Mouse (Mus musculus) hindbrain, embryonic 15.5 days (tissue): ENCODE results near the gene Gm42742. TPM values are rescaled to one million over a fixed set of nuclear protein-coding genes. Genes with fewer than 3 reads are reported as not detected.

Experiments
- ATAC-seq: fragments of 200-750 bp; cut with Nextera tagmentation; 2 replicates; pipeline ENCODE4 v1.8.0; 2017; ENCODE audit warnings: low read depth, moderate number of reproducible peaks, moderate TSS enrichment; ENCODE audit not compliant: low FRiP score
- H3K27ac ChIP-seq: fragments of 300-500 bp; sonication (generic); replicated peaks from 2 replicates; pipeline ENCODE4 v1.5.1; 2015; ENCODE audit warnings: mild to moderate bottlenecking, inconsistent platforms
- H3K27me3 ChIP-seq: fragments of 300-500 bp; sonication (generic); 2 replicates; pipeline ENCODE4 v1.6.1; 2015; ENCODE audit warnings: control low read depth, inconsistent platforms
- H3K36me3 ChIP-seq: fragments of 300-500 bp; sonication (generic); 2 replicates; pipeline ENCODE4 v1.6.1; 2015; ENCODE audit warnings: control low read depth, inconsistent platforms
- H3K4me1 ChIP-seq: fragments of 300-500 bp; sonication (generic); replicated peaks from 2 replicates; pipeline ENCODE4 v1.6.1; 2015; ENCODE audit warnings: control low read depth, inconsistent platforms
- H3K4me2 ChIP-seq: fragments of 300-500 bp; sonication (generic); 2 replicates; pipeline ENCODE4 v1.6.1; 2015; ENCODE audit warnings: moderate library complexity, mild to moderate bottlenecking, inconsistent platforms
- H3K4me3 ChIP-seq: fragments of 300-500 bp; sonication (generic); 2 replicates; pipeline ENCODE4 v1.5.1; 2015; ENCODE audit warnings: mild to moderate bottlenecking, inconsistent platforms
- H3K9ac ChIP-seq: fragments of 300-500 bp; sonication (generic); 2 replicates; pipeline ENCODE4 v1.6.1; 2015; ENCODE audit warnings: inconsistent platforms
- H3K9me3 ChIP-seq: fragments of 300-500 bp; sonication (generic); 2 replicates; pipeline ENCODE4 v1.6.1; 2016; ENCODE audit warnings: control low read depth, inconsistent platforms
- WGBS: fragments of 180-500 bp; shearing (Covaris S2); methylation state at CpG from one replicate; pipeline ENCODE4 v1.1.7; 2015; 5-methylcytosine and 5-hydroxymethylcytosine counted together
- polyA plus RNA-seq: library from polyadenylated mRNA; unstranded; fragments of >200 nt; fragmentation: Nextera tagmentation; extraction: Ambion mirVana; gene quantifications from 2 replicates; pipeline ENCODE4 v1.2.1, GENCODE M21; 2015

The Gm42742 gene
- polyA plus RNA-seq, 1 experiment from 2014 or later, result 77.5 TPM

- Histone ChIP-seq H3K4me2 (peak overlapping the region; percentile 89), H3K4me3 (peak overlapping the region; percentile 74), H3K27ac (peak overlapping the region; percentile 98), H3K9ac (peak overlapping the region; percentile 89), H3K27me3 (no peaks in the 10 kb centered on the region), H3K36me3 (peaks cover 14% of the 10 kb centered on the region), H3K9me3 (no peaks in the 10 kb centered on the region), H3K4me1 (peaks cover 54% of the 10 kb centered on the region)
- under 1% methylated on average over 43 of the region's 65 CpGs for WGBS
- ATAC-seq, result no peak
Observed at GRCm38 (mm10) chr7:127025556-127026160, 4.8 kb upstream of the Gm42742 start.

DNA sequence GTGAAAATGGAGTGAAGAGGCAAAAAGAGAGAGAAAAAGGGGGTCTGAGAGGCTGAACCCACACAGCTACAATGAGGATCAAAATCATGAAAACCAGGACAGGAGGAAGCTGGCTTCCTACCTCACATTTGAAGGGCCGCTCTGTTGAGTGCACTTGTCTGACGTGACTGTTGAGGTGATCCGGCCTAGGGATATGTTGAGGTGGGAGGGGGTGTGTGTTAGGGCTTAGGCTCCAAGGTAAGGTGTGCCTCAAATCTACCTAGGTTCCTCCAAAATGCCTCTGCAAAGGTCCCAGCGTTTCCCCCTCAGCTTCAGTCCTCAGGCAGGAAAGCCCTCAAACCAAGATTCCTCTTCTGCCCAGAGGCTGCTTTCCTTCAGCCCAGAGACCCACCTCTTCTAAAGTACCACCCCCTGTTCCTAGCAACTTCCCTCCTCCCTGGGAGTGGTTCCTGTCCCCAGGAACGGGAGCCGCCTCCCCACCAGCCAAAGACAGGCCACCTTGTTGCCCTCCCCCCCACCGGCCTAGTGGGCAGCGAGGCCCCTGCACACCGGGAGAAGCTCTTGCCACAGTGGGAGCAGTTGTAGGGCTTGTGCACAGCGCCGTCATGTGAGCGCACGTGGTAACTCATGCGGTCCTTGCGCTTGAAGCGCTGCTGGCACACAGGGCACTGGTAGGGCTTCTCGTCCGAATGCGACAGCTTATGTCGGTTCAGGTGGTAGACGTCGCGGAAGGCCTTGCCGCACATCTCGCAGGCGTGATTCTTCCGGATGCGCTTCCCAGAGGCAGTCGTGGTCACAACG lies 4.1 kb upstream of the Gm42742 start:
- WGBS, result under 1% methylated on average over 30 of the region's 30 CpGs
- H3K4me2 ChIP-seq, result peak overlapping the region; percentile 89
- H3K27ac ChIP-seq, result peak overlapping the region; percentile 98
- H3K27me3 ChIP-seq, result no peaks in the 10 kb centered on the region
- peaks cover 61% of the 10 kb centered on the region for H3K4me1 ChIP-seq
- no peaks in the 10 kb centered on the region for H3K9me3 ChIP-seq
- H3K36me3 ChIP-seq, result peaks cover 14% of the 10 kb centered on the region
- H3K4me3 ChIP-seq, result peak overlapping the region; percentile 74
- peak; percentile 24 for ATAC-seq
- H3K9ac ChIP-seq, result peak overlapping the region; percentile 89

GRCm38 (mm10) chr7:127023896-127024690 lies 3.2 kb upstream of the Gm42742 start:
- 22% methylated on average over 19 of the region's 19 CpGs for WGBS
- H3K36me3 ChIP-seq, result peaks cover 14% of the 10 kb centered on the region
- peak overlapping the region; percentile 89 for H3K9ac ChIP-seq
- no peaks in the 10 kb centered on the region for H3K27me3 ChIP-seq
- H3K4me3 ChIP-seq, result peak overlapping the region; percentile 74
- ATAC-seq, result no peak
- no peaks in the 10 kb centered on the region for H3K9me3 ChIP-seq
- H3K4me1 ChIP-seq, result peaks cover 70% of the 10 kb centered on the region
- peak overlapping the region; percentile 89 for H3K4me2 ChIP-seq
- peak overlapping the region; percentile 98 for H3K27ac ChIP-seq

DNA sequence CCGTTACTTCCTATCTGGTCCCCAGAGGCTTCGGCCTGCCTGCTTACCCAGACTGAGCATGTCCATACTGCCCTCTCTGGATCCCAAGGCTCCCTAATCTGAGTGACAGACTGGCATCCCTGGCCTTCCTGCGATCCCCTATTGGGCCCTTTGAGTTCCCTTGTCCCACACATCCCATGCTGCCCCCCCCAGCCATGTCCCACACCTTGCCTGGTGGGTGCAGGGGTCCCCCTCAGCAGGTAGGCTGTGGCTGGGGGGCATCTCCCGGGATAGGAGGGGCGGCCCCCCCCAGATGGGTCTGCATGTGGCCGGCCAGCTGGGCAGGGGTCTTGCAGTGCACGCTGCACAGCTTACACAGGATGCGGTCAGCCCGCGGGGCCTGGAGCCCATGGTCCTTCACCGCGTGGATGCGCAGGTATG lies 2.4 kb upstream of the Gm42742 start:
- Histone ChIP-seq H3K9ac (peak overlapping the region; percentile 89), H3K9me3 (no peaks in the 10 kb centered on the region), H3K4me1 (peaks cover 74% of the 10 kb centered on the region), H3K4me3 (peak overlapping the region; percentile 74), H3K27me3 (no peaks in the 10 kb centered on the region), H3K4me2 (peak overlapping the region; percentile 89), H3K27ac (peak overlapping the region; percentile 18; the same call in 1 of the 2 replicates), H3K36me3 (peaks cover 14% of the 10 kb centered on the region)
- ATAC-seq, result no peak
- 79% methylated on average over 13 of the region's 13 CpGs for WGBS

- peak overlapping the region; percentile 74; the same call in 1 of the 2 replicates for H3K4me3 ChIP-seq
- H3K4me2 ChIP-seq, result peak overlapping the region; percentile 89
- peak overlapping the region; percentile 18; the same call in 1 of the 2 replicates for H3K27ac ChIP-seq
- H3K9me3 ChIP-seq, result no peaks in the 10 kb centered on the region
- peaks cover 74% of the 10 kb centered on the region for H3K4me1 ChIP-seq
- H3K9ac ChIP-seq, result peak overlapping the region; percentile 89
- no peaks in the 10 kb centered on the region for H3K27me3 ChIP-seq
- peaks cover 14% of the 10 kb centered on the region for H3K36me3 ChIP-seq
- ATAC-seq, result no peak
- WGBS, result 79% methylated on average over 7 of the region's 7 CpGs
Observed at GRCm38 (mm10) chr7:127022528-127023271, 1.8 kb upstream of the Gm42742 start.

- WGBS, result 36% methylated on average over 5 of the region's 5 CpGs
Observed at GRCm38 (mm10) chr7:127021563-127022527, 948 bp upstream of the Gm42742 start.

GRCm38 (mm10) chr7:127020491-127020890 lies 406 bp downstream of the Gm42742 start:
- peaks cover 84% of the 10 kb centered on the region for H3K4me1 ChIP-seq
- peak overlapping the region; percentile 74 for H3K9ac ChIP-seq
- peak overlapping the region; percentile 84 for H3K4me2 ChIP-seq
- H3K27me3 ChIP-seq, result no peaks in the 10 kb centered on the region
- peak overlapping the region; percentile 81 for H3K27ac ChIP-seq
- H3K9me3 ChIP-seq, result no peaks in the 10 kb centered on the region
- no peak for ATAC-seq
- WGBS, result 31% methylated on average over 5 of the region's 5 CpGs
- peaks cover 17% of the 10 kb centered on the region for H3K36me3 ChIP-seq
- peak overlapping the region; percentile 44 for H3K4me3 ChIP-seq

More at GRCm38 (mm10) chr7:127021563-127022527, 948 bp upstream of the Gm42742 start:
- H3K27ac ChIP-seq, result peak overlapping the region; percentile 81
- H3K9ac ChIP-seq, result peak overlapping the region; percentile 74
- H3K9me3 ChIP-seq, result no peaks in the 10 kb centered on the region
- ATAC-seq, result no peak
- H3K4me2 ChIP-seq, result peak overlapping the region; percentile 89
- H3K4me3 ChIP-seq, result peak overlapping the region; percentile 44
- H3K36me3 ChIP-seq, result peaks cover 14% of the 10 kb centered on the region
- H3K4me1 ChIP-seq, result peaks cover 75% of the 10 kb centered on the region
- no peaks in the 10 kb centered on the region for H3K27me3 ChIP-seq

- ATAC-seq, result no peak
- Histone ChIP-seq H3K36me3 (peaks cover 22% of the 10 kb centered on the region), H3K27me3 (no peaks in the 10 kb centered on the region), H3K4me3 (peak overlapping the region; percentile 44), H3K4me1 (peaks cover 87% of the 10 kb centered on the region), H3K27ac (peak overlapping the region; percentile 81), H3K9me3 (no peaks in the 10 kb centered on the region), H3K4me2 (peak overlapping the region; percentile 84), H3K9ac (peak overlapping the region; percentile 74)
- WGBS, result 56% methylated on average over 3 of the region's 3 CpGs
Observed at GRCm38 (mm10) chr7:127020031-127020430, 866 bp downstream of the Gm42742 start.

- H3K27ac ChIP-seq, result no peak overlapping the region
- no peak for ATAC-seq
- 74% methylated on average over 14 of the region's 14 CpGs for WGBS
- H3K4me1 ChIP-seq, result peaks cover 87% of the 10 kb centered on the region
- H3K4me2 ChIP-seq, result peak overlapping the region; percentile 84
- no peaks in the 10 kb centered on the region for H3K9me3 ChIP-seq
- H3K9ac ChIP-seq, result peak overlapping the region; percentile 74
- peak overlapping the region; percentile 44 for H3K4me3 ChIP-seq
- peaks cover 25% of the 10 kb centered on the region for H3K36me3 ChIP-seq
- H3K27me3 ChIP-seq, result no peaks in the 10 kb centered on the region
Observed at GRCm38 (mm10) chr7:127019306-127019960, 1.5 kb downstream of the Gm42742 start.
